Mouse (Mus musculus) CH12.LX (cell line): Measurements from ENCODE around the gene Amt. TPM values are rescaled to one million over a fixed set of nuclear protein-coding genes. Genes with fewer than 3 reads are reported as not detected.

ENCODE experiments used
- DNase-seq: peaks from one replicate; pipeline ENCODE4 v3.0.0-alpha.2; 2013; ENCODE audit errors: extremely low read depth
- H3K27ac ChIP-seq: 2 replicates; pipeline ENCODE4 v1.5.1; 2012; ENCODE audit warnings: low read depth, mild to moderate bottlenecking, control low read depth, moderate library complexity; ENCODE audit not compliant: insufficient read depth
- H3K27me3 ChIP-seq: replicated peaks from 2 replicates; pipeline ENCODE3; 2012; ENCODE audit warnings: inconsistent platforms
- H3K36me3 ChIP-seq, 2 experiments: replicated peaks in 1 of 2; 2 replicates each; pipeline versions ENCODE3 to v1.6.1; 2012; ENCODE audit warnings: inconsistent platforms in 1 of 2, low read length in 1 of 2, mild to moderate bottlenecking in 1 of 2, mixed read lengths in 1 of 2, moderate library complexity in 1 of 2; ENCODE audit not compliant: control insufficient read depth in 1 of 2, insufficient read depth in 1 of 2
- H3K4me1 ChIP-seq, 2 experiments: 2 replicates each; pipeline ENCODE4 v1.6.1; 2012; ENCODE audit warnings: inconsistent platforms in 1 of 2, moderate library complexity in 1 of 2; ENCODE audit not compliant: insufficient read depth in 2 of 2, control insufficient read depth in 1 of 2
- H3K4me2 ChIP-seq: 2 replicates; pipeline ENCODE4 v1.6.1; 2012; ENCODE audit warnings: low read depth, mild to moderate bottlenecking, control low read depth; ENCODE audit not compliant: poor library complexity, insufficient read depth, severe bottlenecking
- H3K4me3 ChIP-seq, 3 experiments: fragments of 150-350 bp in 1 of 3; sonication (generic) in 1 of 3; replicated peaks in 1 of 3; 2 replicates each; pipeline versions ENCODE3 to v1.5.1; 2011 to 2012; ENCODE audit warnings: low read depth in 2 of 3, low read length in 2 of 3, mild to moderate bottlenecking in 2 of 3, moderate library complexity in 2 of 3, control low read depth in 1 of 3, improper control_type of control experiment in 1 of 3, inconsistent platforms in 1 of 3, mixed read lengths in 1 of 3; ENCODE audit not compliant: poor library complexity in 1 of 3
- H3K79me2 ChIP-seq: replicated peaks from 2 replicates; pipeline ENCODE4 v1.6.1; 2012; ENCODE audit warnings: mild to moderate bottlenecking, moderate library complexity; ENCODE audit not compliant: control insufficient read depth, poor library complexity, insufficient read depth, severe bottlenecking; ENCODE audit errors: extremely low read depth
- H3K9ac ChIP-seq: 2 replicates; pipeline ENCODE4 v1.6.1; 2012; ENCODE audit warnings: low read depth, mild to moderate bottlenecking, control low read depth, moderate library complexity; ENCODE audit not compliant: insufficient read depth
- H3K9me3 ChIP-seq: replicated peaks from 2 replicates; pipeline ENCODE3; 2012; ENCODE audit warnings: low read length, inconsistent platforms, mixed read lengths
- BHLHE40 ChIP-seq: IDR thresholded peaks from 2 replicates; pipeline ENCODE4 v1.6.1; 2011; ENCODE audit warnings: mild to moderate bottlenecking, low read depth, low read length, improper control_type of control experiment
- CTCF ChIP-seq, 2 experiments: IDR thresholded peaks in 1 of 2; conservative IDR thresholded peaks in 1 of 2; 2 replicates each; pipeline ENCODE4 v1.5.1; 2011 to 2012; ENCODE audit warnings: low read depth in 2 of 2, low read length in 2 of 2, improper control_type of control experiment in 1 of 2, inconsistent platforms in 1 of 2, mild to moderate bottlenecking in 1 of 2, moderate library complexity in 1 of 2
- E2F4 ChIP-seq: IDR thresholded peaks from 2 replicates; pipeline ENCODE4 v1.6.1; 2011; ENCODE audit warnings: low read depth, low read length, improper control_type of control experiment; ENCODE audit not compliant: insufficient replicate concordance
- HCFC1 ChIP-seq: IDR thresholded peaks from 2 replicates; pipeline ENCODE4 v1.6.1; 2012; ENCODE audit warnings: low read depth, mild to moderate bottlenecking, inconsistent platforms, low read length, improper control_type of control experiment
- IRF4 ChIP-seq: IDR thresholded peaks from 2 replicates; pipeline ENCODE4 v1.6.1; 2014; ENCODE audit warnings: low read depth, mild to moderate bottlenecking, inconsistent platforms, low read length, improper control_type of control experiment
- JUND ChIP-seq: conservative IDR thresholded peaks from 2 replicates; pipeline ENCODE4 v1.6.1; 2011; ENCODE audit warnings: low read depth, low read length, improper control_type of control experiment
- MEF2A ChIP-seq: IDR thresholded peaks from 2 replicates; pipeline ENCODE4 v1.6.1; 2014; ENCODE audit warnings: low read depth, mild to moderate bottlenecking, inconsistent platforms, low read length, improper control_type of control experiment, borderline replicate concordance
- MXI1 ChIP-seq: IDR thresholded peaks from 2 replicates; pipeline ENCODE4 v1.6.1; 2011; ENCODE audit warnings: mild to moderate bottlenecking, low read depth, low read length, improper control_type of control experiment
- MYC ChIP-seq: IDR thresholded peaks from 2 replicates; pipeline ENCODE4 v1.6.1; 2011; ENCODE audit warnings: low read depth, mild to moderate bottlenecking, improper control_type of control experiment, low read length
- NELFE ChIP-seq: IDR thresholded peaks from 2 replicates; pipeline ENCODE4 v1.6.1; 2011; ENCODE audit warnings: low read depth, low read length, improper control_type of control experiment
- PAX5 ChIP-seq: IDR thresholded peaks from 2 replicates; pipeline ENCODE4 v1.6.1; 2012; ENCODE audit warnings: low read length, inconsistent platforms, mixed read lengths
- POLR2A ChIP-seq: IDR thresholded peaks from 2 replicates; pipeline ENCODE4 v1.6.1; 2011; ENCODE audit warnings: low read depth, mild to moderate bottlenecking, improper control_type of control experiment, low read length
- POLR2AphosphoS2 ChIP-seq: IDR thresholded peaks from 2 replicates; pipeline ENCODE4 v1.6.1; 2011; ENCODE audit warnings: low read depth, low read length, improper control_type of control experiment
- RAD21 ChIP-seq: IDR thresholded peaks from 2 replicates; pipeline ENCODE4 v1.6.1; 2011; ENCODE audit warnings: low read depth, mild to moderate bottlenecking, low read length, improper control_type of control experiment, moderate library complexity
- TBP ChIP-seq: conservative IDR thresholded peaks from 2 replicates; pipeline ENCODE4 v1.6.1; 2011; ENCODE audit warnings: low read depth, low read length, improper control_type of control experiment
- TCF12 ChIP-seq: IDR thresholded peaks from 2 replicates; pipeline ENCODE4 v1.6.1; 2014; ENCODE audit warnings: low read depth, mild to moderate bottlenecking, inconsistent platforms, low read length, improper control_type of control experiment
- UBTF ChIP-seq: IDR thresholded peaks from 2 replicates; pipeline ENCODE4 v1.6.1; 2012; ENCODE audit warnings: low read depth, mild to moderate bottlenecking, inconsistent platforms, low read length, improper control_type of control experiment, moderate library complexity
- USF1 ChIP-seq: IDR thresholded peaks from 2 replicates; pipeline ENCODE4 v1.6.1; 2014; ENCODE audit warnings: low read depth, mild to moderate bottlenecking, inconsistent platforms, low read length, improper control_type of control experiment
- USF2 ChIP-seq: conservative IDR thresholded peaks from 2 replicates; pipeline ENCODE4 v1.6.1; 2011; ENCODE audit warnings: low read depth, low read length, improper control_type of control experiment
- dilution Hi-C: fragments of 300-500 bp; cut with MboI; formaldehyde crosslinking; loops from 2 replicates; pipeline ENCODE4 v1.14.3; 2020; ENCODE audit warnings: low sequenced_read_pairs; ENCODE audit not compliant: extremely low pct_unique_long_range_greater_than_20kb, extremely low pct_ligation_motif_present
- in situ Hi-C: fragments of 300-500 bp; cut with MboI; formaldehyde crosslinking; loops from 3 replicates; pipeline ENCODE4 v1.14.3; 2019; ENCODE audit warnings: low sequenced_read_pairs, low pct_ligation_motif_present, low pct_unique_long_range_greater_than_20kb, mixed read lengths
- polyA plus RNA-seq: library from polyadenylated mRNA; unstranded; fragments of >175 nt; gene quantifications from 2 replicates; pipeline ENCODE4 v1.2.1, GENCODE M21; 2012; ENCODE audit warnings: low read depth; ENCODE audit not compliant: insufficient read length
- total RNA-seq, 2 experiments: library from RNA; depleted of rRNA; stranded (reverse); fragments of 300-350 nt in 1 of 2; fragments of >200 nt in 1 of 2; gene quantifications; 2 replicates each; pipeline ENCODE4 v1.2.3; 2012 to 2014

Amt gene
- total and polyA plus RNA-seq, 3 experiments = 1.1 to 2.7 (median 1.5) TPM

- TF ChIP-seq USF1 = peak; percentile 68
- TF ChIP-seq PAX5 = no peak
- no peak for TF ChIP-seq TBP
- peak; percentile 90 for TF ChIP-seq BHLHE40
- TF ChIP-seq RAD21 = no peak
- no peak for TF ChIP-seq NELFE
- TF ChIP-seq E2F4 = no peak
- TF ChIP-seq HCFC1 = no peak
- peak; percentile 81 for TF ChIP-seq USF2
- TF ChIP-seq IRF4 = no peak
- TF ChIP-seq POLR2AphosphoS2 = no peak
Observed at GRCm38 (mm10) chr9:108307021-108307807, 10.6 kb downstream of the Amt start (continued).

GRCm38 (mm10) chr9:108308141-108308540 lies 11.5 kb downstream of the Amt start:
- H3K9me3 ChIP-seq = no peaks in the 10 kb centered on the region
- peak overlapping the region; percentile 97 for H3K4me2 ChIP-seq
- in situ Hi-C loops (no loop called here), dilution Hi-C loops (no loop called here)
- no peak for DNase-seq
- peaks cover 58% of the 10 kb centered on the region for H3K79me2 ChIP-seq
- TF ChIP-seq POLR2AphosphoS2 (no peak), MEF2A (no peak), USF1 (no peak), UBTF (no peak), POLR2A (no peak), MYC (no peak), TCF12 (no peak), IRF4 (no peak), JUND (no peak), MXI1 (no peak)
- H3K9ac ChIP-seq = peak overlapping the region; percentile 78
- H3K36me3 ChIP-seq = peaks cover 7 to 32% of the 10 kb centered on the region in 2 experiments
- H3K27me3 ChIP-seq = no peaks in the 10 kb centered on the region
- H3K4me1 ChIP-seq = peaks cover 5 to 59% of the 10 kb centered on the region in 2 experiments; a peak in 3 of 4 replicates
- H3K4me3 ChIP-seq = peak overlapping the region; percentile 57 to 76 (median 71)
- H3K27ac ChIP-seq = no peak overlapping the region

GRCm38 (mm10) chr9:108317572-108317971 lies 20.9 kb downstream of the Amt start:
- no peak overlapping the region for H3K27ac ChIP-seq
- H3K4me1 ChIP-seq = 0 out of 4 replicates have a peak, but pooled peaks cover 0 to 3% of the 10 kb centered on the region in 2 experiments
- no peak for TF ChIP-seq IRF4
- TF ChIP-seq CTCF (conservative IDR thresholded peaks at IDR 0.05 in 1 of 2, IDR thresholded peaks at IDR 0.05 in 1 of 2; ENCODE audit: low read depth in 2 of 2, low read length in 2 of 2) = peak in 1 of 2 experiments; percentile 49; a peak in 2 of 4 replicates
- no peak for TF ChIP-seq POLR2A
- TF ChIP-seq USF1 = no peak
- peak; percentile 27 for TF ChIP-seq RAD21
- peaks cover 34 to 65% of the 10 kb centered on the region in 2 experiments for H3K36me3 ChIP-seq
- DNase-seq = no peak
- H3K9me3 ChIP-seq = no peaks in the 10 kb centered on the region
- in situ Hi-C loops (no loop called here), dilution Hi-C loops (no loop called here)
- H3K4me2 ChIP-seq = no peak overlapping the region
- no peak overlapping the region for H3K9ac ChIP-seq
- H3K4me3 ChIP-seq = no peak overlapping the region
- peaks cover 89% of the 10 kb centered on the region for H3K79me2 ChIP-seq
- H3K27me3 ChIP-seq = no peaks in the 10 kb centered on the region
